Mouse (Mus musculus) layer of hippocampus, adult 2 months (tissue): ENCODE measurements around the gene Defb30. TPM values are rescaled to one million over a fixed set of nuclear protein-coding genes. Genes with fewer than 3 reads are reported as not detected.

Source experiments
- DNase-seq, 2 experiments: peaks; one replicate each; pipeline ENCODE4 v3.0.0; 2022; ENCODE audit warnings: low spot score in 2 of 2
- H3K27ac ChIP-seq: fragments of 200-600 bp; 2 replicates; pipeline ENCODE4 v1.8.1; 2022
- H3K4me3 ChIP-seq: fragments of 200-600 bp; 2 replicates; pipeline ENCODE4 v1.8.1; 2022; ENCODE audit warnings: mild to moderate bottlenecking
- CTCF ChIP-seq: fragments of 200-600 bp; conservative IDR thresholded peaks from 2 replicates; pipeline ENCODE4 v1.8.1; 2022; ENCODE audit warnings: antibody characterized with exemption, mild to moderate bottlenecking, moderate library complexity
- long read RNA-seq, 2 experiments: library from polyadenylated mRNA; stranded (forward); transcript quantifications; one replicate each; pipeline ENCODE4 v2.0.0; 2021; ENCODE audit warnings: borderline mapping rate in 2 of 2
- total RNA-seq, 2 experiments: library from RNA; stranded (reverse); gene quantifications; 2 replicates each; pipeline ENCODE4 v1.2.3; 2021

Gene Defb30
- not detected for total RNA-seq
- long read RNA-seq, experiment 1 = 0 reads
- long read RNA-seq, experiment 2 = 0 reads

DNA sequence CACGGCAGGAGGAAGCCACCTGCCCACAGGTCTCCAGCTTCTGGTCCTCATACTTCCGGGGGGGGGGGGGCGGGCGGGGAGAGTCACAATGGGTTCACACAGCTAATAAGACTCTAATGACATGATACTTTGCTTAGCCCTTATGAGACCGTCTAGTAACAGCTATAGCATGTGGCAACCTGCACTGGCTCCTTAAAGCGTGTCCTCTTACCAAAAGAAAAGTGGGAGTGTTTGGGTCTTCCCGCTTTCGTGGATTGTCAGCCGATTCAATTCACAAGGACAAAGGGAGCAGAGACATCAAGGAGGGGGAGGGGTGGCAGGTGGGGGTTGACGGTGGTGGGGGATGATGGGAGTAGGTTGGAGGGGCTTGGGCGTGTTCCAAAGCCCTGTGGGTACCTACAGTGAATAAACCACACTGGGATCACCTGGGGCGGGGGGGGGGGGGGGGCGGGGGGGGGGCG is at the start of gene Defb30:
Gene Defb30 (minus strand): TSS at position 51 of the 461 bp plus-strand sequence.
- no peak for DNase-seq
- no peak for TF ChIP-seq CTCF
- H3K27ac ChIP-seq = no peak within 1 kb of the TSS
- H3K4me3 ChIP-seq = no peak within 1 kb of the TSS

DNA sequence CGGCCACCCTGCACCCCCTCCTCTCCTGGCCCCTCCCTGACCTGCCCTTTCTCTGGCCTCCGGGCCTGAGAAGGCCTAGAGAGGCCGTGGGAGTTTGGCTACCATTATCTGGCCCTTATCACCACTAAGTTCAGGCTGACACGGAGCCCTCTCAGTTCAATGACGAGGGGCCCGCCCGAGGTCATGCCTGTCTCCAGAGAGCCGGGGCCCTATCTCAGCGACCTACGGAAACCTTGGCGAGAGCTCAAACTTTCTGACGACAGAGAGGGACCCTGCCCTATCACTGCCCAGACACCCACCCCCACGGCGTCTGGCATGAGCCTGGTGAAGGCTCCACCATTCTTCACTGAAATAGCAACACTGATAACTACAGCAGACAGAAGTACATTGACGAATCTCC is 17.9 kb upstream of the Defb30 start:
- Histone ChIP-seq H3K4me3 (no peak overlapping the region), H3K27ac (no peak overlapping the region)
- no peak for TF ChIP-seq CTCF
- DNase-seq = no peak

DNA sequence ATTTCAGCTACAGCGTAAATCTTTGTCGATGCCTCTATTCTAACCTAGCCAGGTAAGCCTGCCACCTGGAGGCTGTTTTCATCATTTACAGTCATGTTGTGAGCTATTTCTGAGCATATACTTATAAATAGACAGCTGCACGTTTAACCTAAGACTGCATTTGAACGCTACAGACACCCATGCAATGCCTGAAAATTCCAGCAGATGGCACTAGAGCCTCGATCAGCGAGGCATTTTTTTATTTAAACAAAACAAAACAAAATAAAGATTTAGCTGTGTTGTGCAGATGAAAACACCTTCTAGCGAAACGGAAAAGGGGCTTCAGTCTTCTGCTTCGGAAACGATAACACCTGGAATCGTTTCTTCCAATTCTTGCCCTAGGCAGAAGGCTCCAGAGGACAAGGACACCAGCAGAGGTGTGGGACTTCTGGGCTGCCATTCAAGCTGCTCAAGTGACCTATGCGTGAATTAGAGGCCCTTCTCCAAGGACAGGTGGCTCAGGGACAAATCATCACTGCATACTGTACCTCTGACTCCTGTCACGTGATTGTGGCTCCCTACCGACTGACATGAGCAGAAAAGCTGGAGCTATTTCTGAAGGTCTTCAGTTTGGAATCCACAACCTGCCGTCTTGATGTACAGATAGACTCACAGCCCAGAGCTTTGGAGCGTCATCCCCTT is 17.0 kb upstream of the Defb30 start:
- TF ChIP-seq CTCF = peak; percentile 99
- Histone ChIP-seq H3K27ac (no peak overlapping the region), H3K4me3 (peak overlapping the region; percentile 21; the same call in 1 of the 2 replicates)
- DNase-seq = peak; percentile 16 to 78

DNA sequence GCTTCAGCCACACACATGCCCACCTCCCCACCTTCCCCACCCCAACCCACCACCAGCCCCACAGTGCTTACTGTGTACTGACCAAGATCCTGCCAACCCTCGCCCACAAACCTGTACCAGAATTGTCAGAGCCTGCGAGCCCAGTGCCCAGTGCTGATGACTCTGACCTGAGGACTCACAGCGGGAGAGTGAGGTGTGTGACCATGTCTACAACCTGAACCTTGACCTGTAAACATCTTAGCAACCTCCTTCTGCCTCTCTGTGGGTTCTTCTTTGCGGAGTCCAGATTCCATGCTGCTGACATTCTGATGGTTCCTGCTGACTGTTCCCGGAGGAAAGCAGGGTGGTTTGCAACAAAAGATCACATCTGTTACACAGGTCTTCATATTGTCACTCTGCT is 15.6 kb upstream of the Defb30 start:
- Histone ChIP-seq H3K4me3 (no peak overlapping the region), H3K27ac (no peak overlapping the region)
- no peak for TF ChIP-seq CTCF
- no peak for DNase-seq

DNA sequence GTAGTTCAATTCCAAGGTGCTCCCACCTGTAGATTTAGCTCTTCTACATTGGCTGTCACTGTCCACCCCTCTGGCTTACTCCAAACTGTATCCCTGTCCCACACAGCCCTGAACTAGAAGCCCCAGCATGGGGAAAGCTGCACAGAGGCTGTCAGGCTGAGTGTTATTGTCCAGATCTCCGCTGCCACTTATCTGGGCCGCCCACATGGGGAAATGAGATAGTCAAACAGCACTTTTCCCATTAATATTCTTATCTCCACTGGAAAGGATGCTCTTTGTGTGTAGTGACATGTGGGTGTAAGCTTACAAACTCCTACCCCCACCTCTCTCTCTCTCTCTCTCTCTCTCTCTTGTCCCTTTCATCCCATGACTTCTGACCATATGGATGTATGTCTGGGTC is 12.4 kb upstream of the Defb30 start:
- no peak overlapping the region for H3K27ac ChIP-seq
- no peak for DNase-seq
- no peak for TF ChIP-seq CTCF
- no peak overlapping the region for H3K4me3 ChIP-seq

DNA sequence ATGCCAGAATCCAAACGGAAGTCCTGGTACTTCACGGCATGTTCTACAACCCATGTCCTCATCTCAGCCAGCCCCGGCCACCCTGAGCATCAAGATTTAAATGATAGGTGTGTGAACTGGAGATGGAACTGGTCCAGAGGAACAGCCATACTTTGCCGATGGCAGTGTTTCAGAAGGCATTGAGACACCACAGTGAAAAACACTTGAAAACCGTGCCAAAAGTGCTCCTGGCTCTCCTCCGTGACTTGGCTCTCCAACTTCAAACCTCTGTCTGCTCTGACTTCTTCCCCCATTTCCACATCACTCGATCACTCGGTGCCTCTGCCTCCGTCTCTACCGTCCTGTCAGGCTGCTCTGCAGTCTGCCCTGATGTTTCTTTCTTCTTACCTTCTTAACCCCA is 10.6 kb upstream of the Defb30 start:
- Histone ChIP-seq H3K4me3 (no peak overlapping the region), H3K27ac (no peak overlapping the region)
- DNase-seq = no peak
- TF ChIP-seq CTCF = no peak

DNA sequence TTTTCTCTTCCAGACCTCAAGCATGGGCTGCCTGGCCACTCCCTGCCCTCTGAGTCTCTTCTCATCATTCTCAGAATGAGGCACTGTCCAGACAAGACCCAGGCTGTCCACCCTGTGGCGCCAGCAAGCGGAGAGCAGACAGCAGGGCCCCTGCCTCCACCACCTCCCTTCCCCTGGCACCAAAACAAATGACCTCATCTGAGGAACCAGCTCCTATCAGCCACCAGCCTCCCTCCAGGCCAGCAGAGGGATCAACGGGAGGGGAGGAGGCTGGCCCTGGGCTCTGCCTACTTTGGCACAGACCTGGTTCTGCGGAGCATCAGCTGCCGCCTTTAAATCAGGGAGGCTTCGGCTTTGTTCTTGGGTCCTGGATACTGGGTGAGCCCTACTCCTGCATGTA is 5.0 kb upstream of the Defb30 start:
- Histone ChIP-seq H3K4me3 (no peak overlapping the region), H3K27ac (peak overlapping the region; percentile 48; the same call in 1 of the 2 replicates)
- peak; percentile 37 to 49 for DNase-seq
- TF ChIP-seq CTCF = peak; percentile 47

DNA sequence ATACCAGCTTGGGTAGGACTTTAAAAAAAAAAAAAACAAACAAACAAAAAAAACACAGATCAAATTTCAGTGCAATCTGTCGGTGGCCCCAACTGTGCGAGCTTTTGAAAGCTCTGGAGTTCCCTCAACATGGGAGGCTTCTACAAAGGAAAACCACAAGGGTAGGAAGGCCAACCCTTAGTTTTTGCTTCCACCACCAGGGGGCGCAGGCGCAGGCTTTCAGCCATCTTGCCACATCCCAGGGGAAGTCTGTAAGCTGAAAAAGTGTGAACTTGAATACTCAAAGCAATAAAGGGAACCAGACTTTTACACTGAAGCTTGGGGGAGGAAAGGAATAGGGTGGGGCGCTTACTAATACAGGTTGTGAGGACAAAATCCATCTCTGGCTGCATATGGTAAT is 1.0 kb upstream of the Defb30 start:
- DNase-seq = peak in 1 of 2 experiments; percentile 65
- peak; percentile 82 for TF ChIP-seq CTCF
- H3K4me3 ChIP-seq = no peak overlapping the region
- H3K27ac ChIP-seq = no peak overlapping the region

DNA sequence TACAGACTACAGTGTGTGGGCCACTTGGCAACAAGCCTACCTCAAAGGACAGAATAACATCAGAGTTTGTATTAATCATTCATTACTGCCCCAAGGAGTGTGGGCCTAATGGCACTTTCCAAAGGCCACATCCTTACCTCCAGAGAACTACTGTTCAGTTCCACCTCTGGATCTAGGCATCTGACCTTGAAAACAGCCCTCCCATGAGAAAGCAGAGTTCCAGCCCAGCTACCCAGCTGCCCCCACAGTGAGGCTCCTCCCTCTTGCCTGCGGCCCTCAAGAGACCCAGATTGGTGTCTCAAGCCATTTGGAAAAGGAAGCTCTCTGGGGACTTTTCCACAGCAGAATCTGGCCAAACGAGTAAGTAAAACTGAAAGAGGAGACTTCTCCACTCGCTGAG is 3.1 kb downstream of the Defb30 start, which contains the start of gene Defb42:
Gene Defb42 (plus strand): TSS at position 301 of the 400 bp plus-strand sequence.
- Histone ChIP-seq H3K4me3 (no peak within 1 kb of the TSS), H3K27ac (no peak within 1 kb of the TSS)
- DNase-seq = no peak
- no peak for TF ChIP-seq CTCF

DNA sequence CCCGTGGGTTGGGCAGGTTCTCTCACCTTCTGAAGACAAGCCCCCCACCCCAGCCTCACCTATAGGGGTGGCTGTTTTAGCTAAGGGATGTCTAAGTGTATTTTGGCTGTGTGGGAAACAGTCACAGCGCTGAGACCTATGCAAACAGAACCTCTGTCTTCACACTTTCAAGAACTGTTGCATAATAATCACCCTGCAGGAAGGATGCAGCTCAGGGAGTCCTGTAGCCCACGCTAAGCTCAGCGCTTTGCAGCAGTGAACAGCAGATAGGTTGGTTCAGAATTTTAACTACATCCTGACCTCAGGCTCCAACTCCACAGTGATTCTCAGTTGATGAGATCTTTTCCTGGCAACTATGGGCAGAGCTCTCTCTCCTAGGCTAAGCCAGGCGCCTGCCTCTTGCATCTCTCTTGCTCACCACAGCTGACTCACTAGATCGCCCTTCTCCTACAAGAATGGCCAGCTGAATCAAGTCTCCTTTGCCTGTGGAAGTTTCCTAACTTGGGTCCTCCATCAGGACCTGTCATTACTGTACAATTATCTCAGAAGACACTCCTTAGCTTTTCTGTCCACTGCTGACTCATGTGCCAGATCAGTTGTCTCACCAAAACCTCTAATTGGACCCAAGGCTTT is 29.1 kb downstream of the Defb30 start:
- TF ChIP-seq CTCF = no peak
- DNase-seq = no peak
- H3K4me3 ChIP-seq = no peak overlapping the region
- H3K27ac ChIP-seq = no peak overlapping the region

DNA sequence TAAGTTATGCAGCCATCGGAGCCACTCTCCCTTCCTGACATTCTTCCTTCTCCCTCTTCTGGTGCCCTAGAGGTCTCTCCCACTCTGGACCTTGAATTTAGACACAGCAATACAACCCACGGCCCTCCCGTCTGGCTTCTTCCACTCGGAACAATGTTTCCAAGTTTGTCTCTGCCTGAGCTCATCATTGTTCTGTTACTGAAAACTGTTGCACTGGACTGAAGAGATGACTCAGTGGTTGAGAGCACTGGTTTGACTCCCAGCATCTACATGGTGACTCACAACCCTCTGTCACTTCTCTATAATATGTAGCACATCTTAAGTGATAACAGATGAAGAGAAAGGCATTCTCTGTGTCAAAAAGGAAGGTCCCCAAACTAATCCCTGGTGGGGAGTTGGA is 35.1 kb downstream of the Defb30 start:
- Histone ChIP-seq H3K4me3 (no peak overlapping the region), H3K27ac (no peak overlapping the region)
- TF ChIP-seq CTCF = no peak
- DNase-seq = no peak

DNA sequence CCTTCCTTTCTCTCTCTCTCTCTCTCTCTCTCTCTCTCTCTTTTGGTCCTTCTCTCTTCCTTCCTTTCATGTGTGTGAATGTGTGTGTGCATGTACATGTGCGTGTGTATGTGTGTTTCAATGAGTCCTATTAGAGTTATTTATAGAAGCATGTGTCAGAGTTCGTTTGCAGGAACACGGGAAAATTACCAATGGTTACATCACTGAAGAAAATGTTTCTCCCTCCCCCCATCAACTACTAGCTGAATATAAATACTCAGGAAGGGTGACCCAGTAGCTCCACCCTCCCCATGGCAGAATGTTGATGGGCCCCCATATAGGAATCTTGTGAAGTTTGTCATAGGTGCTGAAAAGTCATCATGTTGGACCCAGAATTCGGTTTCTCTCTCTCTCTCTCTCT is 36.7 kb downstream of the Defb30 start:
- TF ChIP-seq CTCF = no peak
- H3K27ac ChIP-seq = no peak overlapping the region
- H3K4me3 ChIP-seq = no peak overlapping the region
- no peak for DNase-seq

DNA sequence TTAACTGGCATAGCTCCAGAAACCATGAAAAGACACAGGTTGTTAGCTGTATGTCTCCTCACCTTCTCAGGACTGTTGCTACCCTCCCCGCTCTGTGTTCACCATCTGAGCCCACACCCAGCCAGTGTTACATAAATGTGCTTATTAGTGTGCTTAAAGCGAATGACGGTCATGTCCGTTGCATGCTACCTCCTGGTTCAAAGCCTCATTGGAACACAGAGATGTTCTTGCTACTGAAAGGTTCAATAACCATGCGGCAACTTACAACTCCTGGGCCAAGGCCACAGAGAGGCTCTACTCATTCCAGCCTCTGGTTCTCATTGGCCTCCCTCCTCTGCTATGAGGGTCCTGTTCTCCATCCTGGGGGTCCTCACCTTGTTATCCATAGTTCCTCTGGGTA is 38.3 kb downstream of the Defb30 start, which contains the start of gene Defb43:
Gene Defb43 (plus strand): TSS at position 301 of the 400 bp plus-strand sequence.
- no peak for TF ChIP-seq CTCF
- no peak for DNase-seq
- H3K4me3 ChIP-seq = no peak within 1 kb of the TSS
- H3K27ac ChIP-seq = no peak within 1 kb of the TSS

DNA sequence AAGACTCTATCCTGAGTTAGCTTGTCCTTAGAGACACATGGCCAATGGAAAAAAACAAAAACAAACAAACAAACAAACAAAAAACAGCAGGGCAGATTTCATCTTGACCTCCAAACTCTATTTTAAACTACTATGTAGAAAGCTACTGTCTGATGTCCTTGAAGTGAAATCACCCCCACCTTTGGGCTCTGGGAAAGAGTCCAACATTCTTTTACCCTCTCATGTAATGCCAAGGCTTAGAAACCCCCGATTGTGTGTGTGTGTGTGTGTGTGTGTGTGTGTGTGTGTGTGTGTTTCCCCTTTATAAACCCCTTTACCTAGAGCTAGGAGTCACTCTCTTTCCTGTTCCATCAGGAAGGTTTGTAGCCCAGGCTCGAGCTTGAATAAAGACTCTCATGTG is 47.2 kb downstream of the Defb30 start:
- no peak for DNase-seq
- no peak for TF ChIP-seq CTCF

More for the DNA sequence above, 47.2 kb downstream of the Defb30 start:
- Histone ChIP-seq H3K27ac (no peak overlapping the region), H3K4me3 (no peak overlapping the region)
